Mouse (Mus musculus): ENCODE measurements around the gene Rnf26. TPM values are rescaled to one million over a fixed set of nuclear protein-coding genes. Genes with fewer than 3 reads are reported as not detected.
A peak's percentile ranks its signal among the peaks of the same experiment; 100 is the strongest.

Rnf26 gene
- polyA plus RNA-seq, 1 experiment from 2014 or later: 18.8 TPM

DNA sequence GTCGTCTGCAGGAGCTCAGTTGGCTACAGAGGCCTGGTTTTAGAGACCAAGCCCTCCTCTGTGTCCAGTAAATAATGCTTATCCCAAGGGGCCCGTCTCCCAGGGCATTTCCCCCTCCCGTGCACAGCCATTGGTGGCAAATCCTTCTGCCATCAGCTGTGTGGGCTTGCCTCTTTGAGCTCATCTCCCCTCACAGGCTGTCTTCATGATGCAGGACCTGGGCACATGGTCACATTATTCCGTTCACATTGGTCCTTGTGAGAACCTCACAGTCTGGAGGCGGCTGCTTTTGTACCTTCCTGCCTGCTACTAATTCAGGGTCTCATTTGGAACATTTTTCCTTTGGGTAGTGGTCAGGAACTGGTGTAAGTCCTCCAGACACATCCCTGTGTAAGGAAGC is 28.6 kb upstream of the Rnf26 start:
- H3K27me3 ChIP-seq (replicated peaks; ENCODE audit: control insufficient read depth, insufficient read depth, low read length): no peaks in the 10 kb centered on the region
- H3K4me3 ChIP-seq (ENCODE audit: low read depth, low read length): no peak overlapping the region
- ATAC-seq: no peak
- H3K9ac ChIP-seq (ENCODE audit: low read depth, low read length): no peak overlapping the region
- peaks cover 50% of the 10 kb centered on the region for H3K36me3 ChIP-seq (ENCODE audit: control insufficient read depth, insufficient read depth)
- WGBS: 70% methylated on average over 5 of the region's 5 CpGs
- H3K27ac ChIP-seq (ENCODE audit: low read depth, low read length): no peak overlapping the region
- no peak overlapping the region for H3K4me2 ChIP-seq (replicated peaks; ENCODE audit: low read depth)
- H3K9me3 ChIP-seq (ENCODE audit: control insufficient read depth): no peaks in the 10 kb centered on the region
- no peaks in the 10 kb centered on the region for H3K4me1 ChIP-seq (replicated peaks; ENCODE audit: control insufficient read depth, insufficient read depth, low read length)
- no peak for TF ChIP-seq CTCF (IDR thresholded peaks at IDR 0.05; ENCODE audit: low read depth)

DNA sequence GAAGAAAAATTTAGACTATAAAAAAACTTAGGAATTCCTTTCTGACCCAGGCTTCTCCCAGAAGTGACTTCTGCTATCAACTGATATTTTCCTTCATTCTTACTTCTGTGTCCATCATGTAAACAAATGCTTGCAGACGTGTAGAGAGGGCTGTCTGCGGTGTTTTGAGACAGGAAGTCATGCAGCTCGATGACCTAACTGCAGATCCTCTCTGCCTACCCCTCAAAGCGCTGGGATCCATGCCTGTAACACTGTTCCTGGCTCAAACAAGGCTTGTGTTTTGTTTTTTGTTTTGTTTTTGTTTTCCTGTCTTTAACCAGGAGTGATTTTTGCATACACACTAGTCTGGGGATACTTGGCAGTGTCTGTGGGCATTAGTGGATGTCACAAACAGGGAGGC is 24.5 kb upstream of the Rnf26 start:
- H3K36me3 ChIP-seq (ENCODE audit: control insufficient read depth, insufficient read depth): peaks cover 33% of the 10 kb centered on the region; the same call in 1 of the 2 replicates
- TF ChIP-seq CTCF (IDR thresholded peaks at IDR 0.05; ENCODE audit: low read depth): no peak
- H3K9me3 ChIP-seq (ENCODE audit: control insufficient read depth): no peaks in the 10 kb centered on the region
- H3K27me3 ChIP-seq (replicated peaks; ENCODE audit: control insufficient read depth, insufficient read depth, low read length): peaks cover 19% of the 10 kb centered on the region
- ATAC-seq: no peak
- no peak overlapping the region for H3K9ac ChIP-seq (ENCODE audit: low read depth, low read length)
- H3K4me2 ChIP-seq (replicated peaks; ENCODE audit: low read depth): no peak overlapping the region
- 48% methylated on average over 4 of the region's 4 CpGs for WGBS
- H3K4me1 ChIP-seq (replicated peaks; ENCODE audit: control insufficient read depth, insufficient read depth, low read length): no peaks in the 10 kb centered on the region
- no peak overlapping the region for H3K4me3 ChIP-seq (ENCODE audit: low read depth, low read length)
- no peak overlapping the region for H3K27ac ChIP-seq (ENCODE audit: low read depth, low read length)

DNA sequence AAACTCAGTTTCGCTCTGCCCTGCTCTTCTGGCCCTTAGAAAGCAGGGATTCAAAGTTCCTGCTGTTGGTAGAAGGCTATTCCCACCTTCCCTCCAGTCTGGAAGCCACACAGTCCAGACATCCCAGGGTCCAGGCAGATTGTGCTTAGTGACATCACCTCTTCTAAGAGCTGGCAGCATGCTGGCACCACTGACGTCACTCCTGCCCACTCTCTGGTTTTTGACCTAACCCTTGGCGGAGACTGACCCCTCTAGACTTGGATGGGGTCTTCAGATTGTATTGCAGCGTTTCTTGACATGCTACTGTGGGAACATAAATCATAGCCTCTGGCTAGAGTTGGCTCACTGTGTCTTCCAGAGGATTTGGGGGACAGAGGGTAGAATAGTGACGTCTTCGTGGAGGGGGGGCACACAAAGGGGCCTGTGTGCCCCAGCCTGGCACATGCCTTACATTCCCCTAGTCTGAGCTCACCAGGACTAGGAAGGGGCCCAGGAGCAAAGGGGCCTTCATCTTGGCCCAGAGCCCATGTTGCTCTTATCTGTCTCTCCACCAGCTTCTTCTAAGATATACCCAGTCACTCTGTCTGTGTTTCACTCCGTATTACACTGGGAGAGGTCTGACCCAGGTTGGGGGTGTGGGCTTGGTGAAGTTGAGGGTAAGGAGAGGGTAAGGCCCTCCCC is 22.6 kb upstream of the Rnf26 start:
- H3K4me3 ChIP-seq (ENCODE audit: low read depth, low read length): peak overlapping the region; percentile 65
- 0 out of 2 replicates have a peak overlapping the region, but pooled peaks have one; percentile 66 for H3K9ac ChIP-seq (ENCODE audit: low read depth, low read length)
- no peak for ATAC-seq
- 38% methylated on average over 7 of the region's 7 CpGs for WGBS
- H3K9me3 ChIP-seq (ENCODE audit: control insufficient read depth): no peaks in the 10 kb centered on the region
- H3K27ac ChIP-seq (ENCODE audit: low read depth, low read length): peak overlapping the region; percentile 41; the same call in 1 of the 2 replicates
- H3K4me2 ChIP-seq (replicated peaks; ENCODE audit: low read depth): peak overlapping the region; percentile 86
- H3K27me3 ChIP-seq (replicated peaks; ENCODE audit: control insufficient read depth, insufficient read depth, low read length): peaks cover 23% of the 10 kb centered on the region
- TF ChIP-seq CTCF (IDR thresholded peaks at IDR 0.05; ENCODE audit: low read depth): no peak
- peaks cover 17% of the 10 kb centered on the region; the same call in 1 of the 2 replicates for H3K36me3 ChIP-seq (ENCODE audit: control insufficient read depth, insufficient read depth)
- no peaks in the 10 kb centered on the region for H3K4me1 ChIP-seq (replicated peaks; ENCODE audit: control insufficient read depth, insufficient read depth, low read length)

GRCm38 (mm10) chr9:44134851-44135730 is 21.8 kb upstream of the Rnf26 start:
- peaks cover 27% of the 10 kb centered on the region for H3K27me3 ChIP-seq (replicated peaks; ENCODE audit: control insufficient read depth, insufficient read depth, low read length)
- H3K4me1 ChIP-seq (replicated peaks; ENCODE audit: control insufficient read depth, insufficient read depth, low read length): no peaks in the 10 kb centered on the region
- H3K27ac ChIP-seq (ENCODE audit: low read depth, low read length): peak overlapping the region; percentile 73
- ATAC-seq: no peak
- H3K4me3 ChIP-seq (ENCODE audit: low read depth, low read length): peak overlapping the region; percentile 65
- peak overlapping the region; percentile 86 for H3K4me2 ChIP-seq (replicated peaks; ENCODE audit: low read depth)
- 4% methylated on average over 47 of the region's 49 CpGs for WGBS
- no peaks in the 10 kb centered on the region for H3K9me3 ChIP-seq (ENCODE audit: control insufficient read depth)
- no peak for TF ChIP-seq CTCF (IDR thresholded peaks at IDR 0.05; ENCODE audit: low read depth)
- peak overlapping the region; percentile 66 for H3K9ac ChIP-seq (ENCODE audit: low read depth, low read length)
- H3K36me3 ChIP-seq (ENCODE audit: control insufficient read depth, insufficient read depth): peaks cover 12% of the 10 kb centered on the region; the same call in 1 of the 2 replicates

DNA sequence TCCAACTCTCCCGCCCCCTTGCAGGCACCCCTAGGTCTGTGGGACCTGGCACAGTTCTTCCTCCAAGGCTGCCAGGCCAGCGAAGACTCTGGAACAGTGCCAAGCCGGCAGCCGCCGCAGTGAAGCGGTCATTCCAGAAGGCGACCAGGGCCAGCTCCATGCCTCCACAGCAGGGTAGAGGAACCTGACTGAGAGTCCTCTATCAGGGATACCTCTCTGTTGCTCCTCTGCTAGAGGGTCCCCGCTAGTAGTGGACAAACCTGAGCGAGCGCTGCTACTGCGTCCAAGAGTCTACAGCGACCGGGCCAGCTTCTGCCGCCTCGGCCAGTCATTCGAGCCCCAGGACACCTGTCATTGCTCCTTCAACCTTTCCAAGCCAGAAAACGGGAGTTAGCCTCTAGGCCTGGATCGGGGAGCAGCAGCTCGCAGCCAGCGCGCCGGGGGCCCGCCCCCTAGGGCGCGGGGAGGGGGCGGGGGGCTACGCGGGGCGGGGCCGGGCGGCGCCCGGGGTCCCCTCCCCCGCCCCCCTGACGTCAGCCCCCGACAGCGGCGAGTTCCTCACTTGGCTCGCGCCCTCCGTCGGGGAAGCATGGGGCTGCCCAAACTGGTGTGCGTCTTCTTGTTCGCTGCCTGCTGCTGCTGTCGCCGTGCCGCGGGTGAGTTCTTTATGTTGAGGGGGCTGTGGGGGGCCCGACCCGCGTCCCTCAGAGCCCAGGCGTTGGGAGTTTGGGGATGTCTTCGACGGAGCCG is 21.0 kb upstream of the Rnf26 start, which contains the start of gene Mcam:
Mcam (plus strand) TSS at position 369 of the 750 bp plus-strand sequence.
- Histone ChIP-seq H3K9ac (ENCODE audit: low read depth, low read length) (peak within 1 kb of the TSS; percentile 66), H3K36me3 (ENCODE audit: control insufficient read depth, insufficient read depth) (peaks cover 6% of the 10 kb centered on the region; the same call in 1 of the 2 replicates), H3K9me3 (ENCODE audit: control insufficient read depth) (no peaks in the 10 kb centered on the region), H3K4me2 (replicated peaks; ENCODE audit: low read depth) (peak within 1 kb of the TSS; percentile 86), H3K27me3 (replicated peaks; ENCODE audit: control insufficient read depth, insufficient read depth, low read length) (peaks cover 29% of the 10 kb centered on the region), H3K27ac (ENCODE audit: low read depth, low read length) (peak within 1 kb of the TSS; percentile 73), H3K4me1 (replicated peaks; ENCODE audit: control insufficient read depth, insufficient read depth, low read length) (no peaks in the 10 kb centered on the region), H3K4me3 (ENCODE audit: low read depth, low read length) (peak within 1 kb of the TSS; percentile 65)
- no peak for TF ChIP-seq CTCF (IDR thresholded peaks at IDR 0.05; ENCODE audit: low read depth)
- WGBS: 2% methylated on average over 43 of the region's 55 CpGs
- no peak for ATAC-seq

All from intestine, postnatal 0 days (tissue).